Mouse (Mus musculus): ENCODE measurements around the gene Gpr137b. TPM values are rescaled to one million over a fixed set of nuclear protein-coding genes. Genes with fewer than 3 reads are reported as not detected.
"Not testable (repeated sequence)": the region's sequence is repeated elsewhere in the genome, so short reads cannot be mapped to it uniquely, and the experiment has no call there.

Gene Gpr137b
- polyA plus RNA-seq, 1 experiment from 2014 or later, result 2.7 TPM

DNA sequence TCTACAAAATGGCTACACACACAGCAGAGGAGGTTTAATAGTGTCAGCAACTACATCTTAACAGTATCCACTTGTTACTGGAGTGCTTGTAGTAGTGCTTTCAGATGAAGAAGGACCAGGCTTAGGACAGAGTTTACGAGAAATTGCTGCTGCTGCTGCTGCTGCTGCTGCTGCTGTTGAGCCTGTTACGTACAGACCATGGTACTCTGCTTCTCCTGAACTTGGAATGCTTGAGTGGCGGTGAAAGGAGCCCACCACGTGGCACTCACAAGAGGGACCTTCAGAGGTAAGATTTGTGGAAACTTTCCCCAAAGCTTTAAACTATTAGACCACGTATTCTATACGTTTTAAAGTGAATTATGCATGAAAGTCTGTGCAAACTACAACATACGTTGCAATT is 35.2 kb downstream of the Gpr137b start:
- not testable (repeated sequence) for H3K9ac ChIP-seq; ATAC-seq; H3K9me3 ChIP-seq (replicated peaks); H3K4me2 ChIP-seq; H3K36me3 ChIP-seq; H3K4me3 ChIP-seq; H3K27ac ChIP-seq; H3K27me3 ChIP-seq (replicated peaks)
- peaks cover 12% of the 10 kb centered on the region; the same call in 1 of the 2 replicates for H3K4me1 ChIP-seq
- WGBS (ENCODE audit: insufficient replicate concordance), result 74% methylated on average over 7 of the region's 7 CpGs

DNA sequence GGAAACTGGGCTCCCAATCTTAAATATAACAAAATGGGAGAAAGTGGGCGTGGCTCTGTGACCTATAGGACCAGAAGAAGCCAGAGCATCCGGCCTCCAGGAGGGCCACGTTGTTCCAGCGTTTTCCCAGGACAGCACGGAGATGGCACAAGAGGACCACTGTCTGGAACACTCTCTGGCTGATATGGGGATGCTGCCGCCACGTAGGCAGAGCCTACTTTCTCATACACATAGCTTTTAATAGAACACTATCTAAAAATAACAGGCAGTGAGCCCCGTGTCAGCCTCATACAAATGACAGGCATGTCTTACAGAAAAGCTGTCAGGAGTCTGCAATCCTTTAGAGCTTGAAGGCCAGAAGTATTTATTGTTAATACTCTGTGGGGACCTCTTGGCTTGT is 35.7 kb downstream of the Gpr137b start:
- H3K9me3 ChIP-seq (replicated peaks); H3K27ac ChIP-seq; H3K9ac ChIP-seq; H3K4me2 ChIP-seq; H3K4me3 ChIP-seq; H3K36me3 ChIP-seq; ATAC-seq; H3K27me3 ChIP-seq (replicated peaks): not testable (repeated sequence)
- 63% methylated on average over 8 of the region's 8 CpGs for WGBS (ENCODE audit: insufficient replicate concordance)
- H3K4me1 ChIP-seq, result peaks cover 12% of the 10 kb centered on the region; the same call in 1 of the 2 replicates

DNA sequence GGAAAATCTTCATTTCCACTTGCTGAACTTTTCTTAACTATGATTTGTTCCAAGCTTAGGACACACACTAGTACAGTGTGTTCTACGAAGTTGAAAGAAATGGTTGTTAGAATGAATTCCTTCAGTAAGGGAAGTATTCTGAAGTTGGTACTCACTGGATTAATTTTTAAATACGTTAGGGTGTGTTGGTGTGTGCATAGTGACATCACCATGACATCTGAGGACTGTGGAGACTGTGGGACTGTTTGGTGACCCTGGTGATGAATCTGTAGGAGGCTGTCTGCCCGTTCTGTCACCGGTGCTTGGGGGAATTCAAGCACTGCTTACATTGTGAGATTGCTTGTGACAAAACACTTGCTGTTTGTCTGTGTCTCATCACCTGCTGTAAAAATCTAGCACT is 41.7 kb downstream of the Gpr137b start:
- not testable (repeated sequence) for H3K27ac ChIP-seq; H3K27me3 ChIP-seq (replicated peaks); H3K9me3 ChIP-seq (replicated peaks); H3K36me3 ChIP-seq; H3K4me2 ChIP-seq; H3K4me3 ChIP-seq; H3K9ac ChIP-seq; ATAC-seq; H3K4me1 ChIP-seq
- 68% methylated on average over 4 of the region's 4 CpGs for WGBS (ENCODE audit: insufficient replicate concordance)

DNA sequence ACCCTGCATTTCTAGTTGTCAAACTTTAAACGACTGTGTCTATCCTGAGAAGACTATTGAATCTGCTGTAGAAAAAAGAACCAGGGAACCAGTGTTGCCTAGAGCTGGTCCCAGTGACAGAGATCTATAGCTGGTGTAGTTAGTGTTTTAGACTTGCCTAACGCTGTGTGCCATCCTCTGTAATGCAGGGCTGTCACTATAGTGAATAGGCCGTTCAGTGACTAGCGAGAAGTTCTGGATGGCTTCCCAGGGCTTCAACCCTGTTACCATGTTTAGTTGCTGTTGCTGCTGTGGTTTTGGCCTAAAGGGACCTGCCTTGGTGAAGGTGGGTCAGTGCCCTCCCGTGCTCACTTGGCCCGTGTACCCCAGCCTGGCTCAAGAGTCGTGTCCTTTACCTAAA is 43.1 kb downstream of the Gpr137b start:
- H3K4me2 ChIP-seq; H3K27ac ChIP-seq; H3K9me3 ChIP-seq (replicated peaks); H3K36me3 ChIP-seq; H3K9ac ChIP-seq; H3K27me3 ChIP-seq (replicated peaks); H3K4me3 ChIP-seq; H3K4me1 ChIP-seq; ATAC-seq: not testable (repeated sequence)
- 70% methylated on average over 7 of the region's 7 CpGs for WGBS (ENCODE audit: insufficient replicate concordance)

DNA sequence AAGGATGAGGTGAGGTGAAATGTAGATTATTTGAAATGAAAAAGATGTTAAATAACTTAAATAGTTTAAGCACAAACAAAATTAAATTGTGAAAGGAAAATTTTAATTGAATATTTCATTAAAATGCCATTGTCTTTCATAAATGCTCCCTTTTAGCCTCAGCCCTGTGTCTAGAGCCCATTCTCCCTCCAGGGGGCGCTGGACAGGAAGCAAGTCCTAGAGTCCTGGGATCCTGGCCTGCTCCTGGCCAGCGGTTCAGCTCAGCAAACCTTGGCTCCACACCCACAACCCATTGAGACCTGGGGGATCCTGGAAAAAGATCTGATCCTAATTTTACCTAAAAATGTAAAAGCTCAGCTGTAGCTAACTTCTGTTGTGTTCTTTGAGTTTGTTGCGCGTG is 44.5 kb downstream of the Gpr137b start:
- Histone ChIP-seq H3K9me3 (replicated peaks) (no peaks in the 10 kb centered on the region), H3K4me3 (no peak overlapping the region), H3K9ac (no peak overlapping the region), H3K27ac (no peak overlapping the region), H3K4me2 (no peak overlapping the region), H3K36me3 (no peaks in the 10 kb centered on the region), H3K4me1 (no peaks in the 10 kb centered on the region), H3K27me3 (replicated peaks) (no peaks in the 10 kb centered on the region)
- 0 out of 2 replicates have a peak, but pooled peaks have one; percentile 47 for ATAC-seq
- WGBS (ENCODE audit: insufficient replicate concordance), result 50% methylated on average over 4 of the region's 4 CpGs

DNA sequence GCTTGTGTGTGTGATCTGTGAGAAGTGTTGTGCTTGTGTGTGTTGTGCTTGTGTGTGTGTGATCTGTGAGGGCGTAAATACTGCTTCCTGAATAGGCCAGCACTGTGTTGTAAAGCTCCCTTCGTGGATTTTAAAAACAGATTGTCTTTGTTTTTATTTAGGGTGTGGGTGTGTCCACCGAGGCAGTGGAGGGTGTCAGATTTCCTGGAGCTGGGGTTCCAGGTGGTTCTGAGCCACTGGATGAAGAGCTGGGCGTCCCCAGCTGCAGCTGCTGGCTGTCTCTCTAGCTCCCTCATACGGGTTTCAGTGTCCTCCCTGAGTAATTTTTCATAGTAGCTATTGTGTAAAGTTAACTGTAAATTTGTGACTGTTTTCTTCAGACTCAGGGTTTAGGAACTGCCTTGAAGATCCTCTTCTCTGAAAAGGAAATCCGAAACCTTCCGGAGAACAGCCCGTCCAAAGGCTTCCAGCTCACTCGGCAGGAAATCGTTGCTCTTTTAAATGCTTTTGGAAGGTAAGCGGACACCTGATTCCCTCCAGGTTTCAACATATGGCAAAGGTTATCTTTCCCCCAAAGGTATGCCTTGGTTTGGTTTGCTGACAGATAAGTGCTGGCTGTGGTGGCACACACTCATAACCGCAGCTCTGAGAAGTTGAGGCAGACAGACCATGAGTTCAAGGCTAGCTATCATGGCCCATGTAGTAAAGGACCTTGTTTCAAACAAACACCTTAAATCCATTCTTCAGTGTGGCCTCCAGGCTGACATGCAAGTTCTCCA is 46.0 kb downstream of the Gpr137b start:
- H3K4me1 ChIP-seq; H3K27me3 ChIP-seq (replicated peaks); ATAC-seq; H3K4me2 ChIP-seq; H3K27ac ChIP-seq; H3K9me3 ChIP-seq (replicated peaks); H3K9ac ChIP-seq; H3K4me3 ChIP-seq; H3K36me3 ChIP-seq: not testable (repeated sequence)
- 39% methylated on average over 12 of the region's 12 CpGs for WGBS (ENCODE audit: insufficient replicate concordance)

DNA sequence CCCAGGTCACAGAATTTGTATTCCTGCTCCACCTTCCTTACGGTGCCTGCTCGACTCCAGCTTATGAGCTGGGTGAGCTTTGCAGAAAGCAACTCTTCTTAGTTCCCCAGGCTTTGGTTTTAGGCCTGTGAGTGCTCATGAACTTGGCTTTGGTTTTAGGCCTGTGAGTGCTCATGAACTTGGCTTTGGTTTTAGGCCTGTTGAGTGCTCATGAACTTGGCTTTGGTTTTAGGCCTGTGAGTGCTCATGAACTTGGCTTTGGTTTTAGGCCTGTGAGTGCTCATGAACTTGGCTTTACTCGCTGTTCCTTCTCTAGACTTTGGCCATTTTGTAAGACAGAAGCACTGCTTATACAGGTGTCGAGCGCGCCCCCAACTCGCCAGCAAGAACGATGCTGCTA is 56.5 kb downstream of the Gpr137b start:
- WGBS (ENCODE audit: insufficient replicate concordance), result 75% methylated on average over 8 of the region's 8 CpGs
- H3K27ac ChIP-seq; H3K27me3 ChIP-seq (replicated peaks); H3K4me1 ChIP-seq; H3K9ac ChIP-seq; ATAC-seq; H3K4me3 ChIP-seq; H3K4me2 ChIP-seq; H3K9me3 ChIP-seq (replicated peaks); H3K36me3 ChIP-seq: not testable (repeated sequence)

DNA sequence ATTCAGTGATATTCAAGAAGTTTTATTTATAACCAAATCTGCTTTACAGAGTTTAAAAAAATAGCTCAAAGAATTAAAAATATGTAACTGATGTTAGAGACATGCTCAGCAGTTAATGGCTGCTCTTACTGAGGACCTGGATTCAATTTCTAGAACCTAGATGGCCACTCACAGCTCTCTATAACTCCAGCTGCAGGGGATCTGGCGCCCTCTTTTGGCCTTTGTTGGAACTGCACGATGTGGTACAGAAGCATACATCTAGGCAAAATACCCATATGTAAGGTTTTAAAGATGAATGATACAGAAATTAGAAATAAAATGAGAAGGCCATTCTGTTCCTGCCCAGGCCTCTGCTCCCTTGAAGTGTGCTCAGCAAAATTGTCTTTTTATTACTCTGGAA is 64.9 kb downstream of the Gpr137b start:
- Histone ChIP-seq H3K9me3 (replicated peaks) (no peaks in the 10 kb centered on the region), H3K4me2 (no peak overlapping the region), H3K27ac (no peak overlapping the region), H3K4me3 (no peak overlapping the region), H3K4me1 (no peaks in the 10 kb centered on the region), H3K36me3 (no peaks in the 10 kb centered on the region), H3K9ac (no peak overlapping the region), H3K27me3 (replicated peaks) (no peaks in the 10 kb centered on the region)
- WGBS (ENCODE audit: insufficient replicate concordance), result 1% methylated on average over 2 of the region's 2 CpGs
- no peak for ATAC-seq

Other genes with a start within 250 kb of the Gpr137b start
- not detected in 2 replicates for gene Prl2c5, start 211.3 kb downstream of the Gpr137b start, polyA plus RNA-seq (2016; fragmentation: Nextera tagmentation; extraction: Ambion mirVana)
- 19.5 and 22.5 TPM in 2 replicates for gene Nid1, start 43.5 kb upstream of the Gpr137b start, polyA plus RNA-seq (2016; fragmentation: Nextera tagmentation; extraction: Ambion mirVana)
- gene Lyst, start 196.4 kb upstream of the Gpr137b start, polyA plus RNA-seq (2016; fragmentation: Nextera tagmentation; extraction: Ambion mirVana), result 1.9 TPM in 2 replicates